Mouse (Mus musculus): Measurements from ENCODE around the gene Ticam1. TPM values are rescaled to one million over a fixed set of nuclear protein-coding genes. Genes with fewer than 3 reads are reported as not detected.

Gene Ticam1
- polyA plus RNA-seq, 1 experiment from 2014 or later: 5.7 TPM

DNA sequence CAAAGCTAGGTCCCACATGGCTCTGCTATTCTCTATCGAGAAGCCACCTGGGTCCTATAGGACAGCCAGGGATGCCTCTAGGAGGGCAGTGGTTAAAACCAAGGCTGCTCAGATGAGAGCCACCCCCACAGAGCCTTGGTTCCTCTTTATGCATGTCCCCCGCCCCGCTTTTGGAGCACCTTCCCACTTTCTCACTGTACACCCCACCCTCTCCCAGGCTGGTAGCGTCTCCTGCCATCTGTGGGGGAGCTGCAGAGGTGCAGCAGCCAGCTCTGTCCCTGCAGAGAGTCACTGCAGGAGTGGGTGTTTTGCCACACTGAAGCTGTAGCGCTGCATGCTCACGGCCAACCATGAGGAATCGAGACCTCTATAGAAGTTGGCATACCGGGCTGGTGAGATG lies 6.7 kb upstream of the Ticam1 start:
- H3K36me3 ChIP-seq (ENCODE audit: control insufficient read depth, insufficient read depth, low read length): peaks cover 51% of the 10 kb centered on the region
- WGBS: 85% methylated on average over 8 of the region's 8 CpGs
- ATAC-seq (ENCODE audit: low read depth): no peak
- no peaks in the 10 kb centered on the region for H3K27me3 ChIP-seq (ENCODE audit: control insufficient read depth, insufficient read depth, low read depth, low read length)
- H3K9ac ChIP-seq (ENCODE audit: low read length): no peak overlapping the region
- H3K27ac ChIP-seq (ENCODE audit: low read length): no peak overlapping the region
- H3K4me1 ChIP-seq (replicated peaks; ENCODE audit: control insufficient read depth, insufficient read depth, low read length): peaks cover 12% of the 10 kb centered on the region
- no peak overlapping the region for H3K4me2 ChIP-seq (ENCODE audit: low read depth, low read length)
- H3K4me3 ChIP-seq (ENCODE audit: low read length): no peak overlapping the region
- no peaks in the 10 kb centered on the region for H3K9me3 ChIP-seq (ENCODE audit: control insufficient read depth, low read length)

DNA sequence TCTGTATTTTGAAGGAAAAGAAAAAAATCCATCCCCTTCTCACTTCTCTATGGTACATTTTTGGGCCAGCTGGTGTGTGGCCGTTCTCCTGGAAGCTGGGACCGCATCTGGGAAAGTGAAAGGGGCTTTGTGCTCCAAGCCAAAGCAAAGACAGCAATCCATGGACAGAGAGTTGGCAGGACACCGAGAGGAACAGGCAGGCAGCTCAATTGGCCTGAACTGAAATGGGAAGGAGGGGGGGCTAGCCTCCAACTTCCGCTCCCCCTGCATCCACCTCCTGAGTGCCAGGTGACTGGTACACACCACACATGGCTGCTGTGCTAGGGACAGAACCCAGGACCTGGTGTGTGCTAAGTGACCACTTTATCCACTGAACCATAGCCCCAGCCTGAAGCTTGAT lies 6.2 kb upstream of the Ticam1 start:
- no peak for ATAC-seq (ENCODE audit: low read depth)
- H3K4me3 ChIP-seq (ENCODE audit: low read length): no peak overlapping the region
- H3K27me3 ChIP-seq (ENCODE audit: control insufficient read depth, insufficient read depth, low read depth, low read length): no peaks in the 10 kb centered on the region
- H3K9ac ChIP-seq (ENCODE audit: low read length): no peak overlapping the region
- no peak overlapping the region for H3K4me2 ChIP-seq (ENCODE audit: low read depth, low read length)
- peaks cover 51% of the 10 kb centered on the region for H3K36me3 ChIP-seq (ENCODE audit: control insufficient read depth, insufficient read depth, low read length)
- no peak overlapping the region for H3K27ac ChIP-seq (ENCODE audit: low read length)
- no peaks in the 10 kb centered on the region for H3K9me3 ChIP-seq (ENCODE audit: control insufficient read depth, low read length)
- WGBS: 85% methylated on average over 4 of the region's 4 CpGs
- H3K4me1 ChIP-seq (replicated peaks; ENCODE audit: control insufficient read depth, insufficient read depth, low read length): peaks cover 10% of the 10 kb centered on the region

DNA sequence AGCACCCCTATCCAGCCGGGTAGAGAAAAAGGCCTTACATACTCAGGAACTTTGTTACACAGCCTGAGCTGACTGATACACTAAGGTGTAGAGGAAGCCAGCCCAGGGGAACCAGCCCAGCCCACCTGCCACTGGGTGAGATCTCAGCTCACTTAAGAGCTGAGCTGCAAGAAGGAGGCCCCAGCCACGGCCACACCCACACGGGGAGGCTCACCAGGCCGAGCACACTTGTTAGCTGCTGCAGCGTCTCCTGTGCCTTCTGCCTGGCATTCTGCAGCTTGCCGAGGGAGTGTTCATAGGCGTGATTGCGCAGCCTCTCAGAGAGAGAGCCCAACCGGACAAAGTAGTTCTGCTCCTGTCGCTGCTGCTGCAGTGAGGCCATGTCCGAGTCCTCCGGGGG lies 4.6 kb upstream of the Ticam1 start:
- no peak for ATAC-seq (ENCODE audit: low read depth)
- H3K36me3 ChIP-seq (ENCODE audit: control insufficient read depth, insufficient read depth, low read length): peaks cover 44% of the 10 kb centered on the region
- H3K4me2 ChIP-seq (ENCODE audit: low read depth, low read length): no peak overlapping the region
- no peak overlapping the region for H3K27ac ChIP-seq (ENCODE audit: low read length)
- no peak overlapping the region for H3K9ac ChIP-seq (ENCODE audit: low read length)
- no peaks in the 10 kb centered on the region for H3K27me3 ChIP-seq (ENCODE audit: control insufficient read depth, insufficient read depth, low read depth, low read length)
- H3K4me3 ChIP-seq (ENCODE audit: low read length): no peak overlapping the region
- H3K9me3 ChIP-seq (ENCODE audit: control insufficient read depth, low read length): no peaks in the 10 kb centered on the region
- 88% methylated on average over 12 of the region's 12 CpGs for WGBS
- peaks cover 13% of the 10 kb centered on the region for H3K4me1 ChIP-seq (replicated peaks; ENCODE audit: control insufficient read depth, insufficient read depth, low read length)

DNA sequence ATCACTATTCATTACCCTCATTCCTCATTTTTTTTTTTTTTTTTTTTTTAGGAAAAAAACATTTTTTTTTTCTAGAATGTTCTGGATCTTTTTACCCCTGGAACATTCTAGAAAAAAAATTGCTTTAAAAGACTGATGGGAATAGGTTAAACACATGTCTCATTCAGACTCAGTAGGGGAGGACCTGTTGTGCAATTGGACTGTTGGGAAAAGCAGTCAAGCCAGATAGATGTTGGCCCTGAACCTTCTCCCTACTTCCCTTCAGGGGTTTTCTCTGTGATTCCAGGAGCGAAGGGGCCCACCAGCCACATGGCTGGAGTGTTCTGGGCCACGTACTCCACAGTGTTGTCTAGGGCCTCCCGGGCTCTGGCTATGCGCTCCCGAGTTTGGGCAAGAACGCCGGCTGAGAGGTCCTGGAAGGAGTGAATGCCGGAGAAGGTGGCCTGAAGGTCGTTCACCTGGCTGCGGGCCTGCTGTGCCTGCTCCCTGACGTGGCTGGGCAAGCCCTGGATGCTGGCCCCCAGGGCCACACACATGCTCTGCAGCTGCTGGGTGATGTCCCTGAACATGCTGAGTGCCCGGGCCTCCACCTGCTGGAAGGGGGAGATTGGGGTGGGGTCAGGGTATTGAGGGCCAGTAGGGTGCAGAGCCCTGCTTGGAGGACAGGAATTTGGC lies 3.0 kb upstream of the Ticam1 start:
- Histone ChIP-seq H3K27me3 (ENCODE audit: control insufficient read depth, insufficient read depth, low read depth, low read length) (no peaks in the 10 kb centered on the region), H3K9ac (ENCODE audit: low read length) (no peak overlapping the region), H3K4me1 (replicated peaks; ENCODE audit: control insufficient read depth, insufficient read depth, low read length) (peaks cover 16% of the 10 kb centered on the region), H3K36me3 (ENCODE audit: control insufficient read depth, insufficient read depth, low read length) (peaks cover 29% of the 10 kb centered on the region), H3K4me3 (ENCODE audit: low read length) (no peak overlapping the region), H3K9me3 (ENCODE audit: control insufficient read depth, low read length) (no peaks in the 10 kb centered on the region), H3K27ac (ENCODE audit: low read length) (no peak overlapping the region), H3K4me2 (ENCODE audit: low read depth, low read length) (no peak overlapping the region)
- 89% methylated on average over 12 of the region's 12 CpGs for WGBS
- ATAC-seq (ENCODE audit: low read depth): no peak

DNA sequence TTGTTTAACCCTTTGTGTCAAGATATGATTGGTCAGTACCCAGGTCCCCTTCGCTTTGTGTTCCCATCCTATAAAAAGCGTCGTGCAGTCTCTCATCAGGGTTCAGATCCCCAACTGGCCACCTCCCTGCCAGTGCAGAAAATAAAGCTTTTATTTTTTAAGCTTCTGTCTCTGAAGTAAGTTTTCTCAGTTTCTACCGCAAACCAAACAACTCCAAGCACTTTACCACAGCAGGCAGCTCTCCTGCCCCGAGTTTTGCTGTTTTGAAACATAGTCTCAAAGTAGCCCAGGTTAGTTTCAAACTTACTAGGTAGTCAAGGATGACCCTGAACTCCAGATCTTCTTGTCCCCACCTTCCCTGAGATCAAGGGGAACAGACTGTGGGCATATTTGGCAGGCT lies 1.8 kb upstream of the Ticam1 start:
- Histone ChIP-seq H3K9ac (ENCODE audit: low read length) (no peak overlapping the region), H3K4me2 (ENCODE audit: low read depth, low read length) (no peak overlapping the region), H3K27ac (ENCODE audit: low read length) (no peak overlapping the region), H3K27me3 (ENCODE audit: control insufficient read depth, insufficient read depth, low read depth, low read length) (no peaks in the 10 kb centered on the region), H3K9me3 (ENCODE audit: control insufficient read depth, low read length) (no peaks in the 10 kb centered on the region), H3K4me3 (ENCODE audit: low read length) (no peak overlapping the region), H3K36me3 (ENCODE audit: control insufficient read depth, insufficient read depth, low read length) (peaks cover 20% of the 10 kb centered on the region), H3K4me1 (replicated peaks; ENCODE audit: control insufficient read depth, insufficient read depth, low read length) (peaks cover 20% of the 10 kb centered on the region)
- WGBS: 89% methylated on average over 5 of the region's 5 CpGs
- ATAC-seq (ENCODE audit: low read depth): no peak

DNA sequence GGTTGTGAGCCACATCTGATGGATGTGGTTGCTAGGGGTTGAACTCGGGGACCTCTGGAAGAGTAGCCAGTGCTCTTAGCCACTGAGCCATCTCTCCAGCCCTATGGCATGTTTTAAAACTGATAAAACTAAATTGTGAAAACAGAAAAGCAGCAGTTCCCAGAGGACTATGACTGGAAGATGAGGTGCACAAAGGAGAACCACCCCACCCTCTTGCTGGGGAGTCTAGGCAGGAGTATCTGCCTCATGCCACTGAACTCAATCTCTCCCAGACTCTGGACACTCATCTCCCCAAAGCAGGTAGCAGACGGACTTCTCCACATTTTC lies 944 bp upstream of the Ticam1 start:
- Histone ChIP-seq H3K9ac (ENCODE audit: low read length) (no peak overlapping the region; the same call in 1 of the 2 replicates), H3K4me2 (ENCODE audit: low read depth, low read length) (peak overlapping the region; percentile 57), H3K9me3 (ENCODE audit: control insufficient read depth, low read length) (no peaks in the 10 kb centered on the region), H3K4me1 (replicated peaks; ENCODE audit: control insufficient read depth, insufficient read depth, low read length) (peaks cover 24% of the 10 kb centered on the region), H3K36me3 (ENCODE audit: control insufficient read depth, insufficient read depth, low read length) (peaks cover 18% of the 10 kb centered on the region), H3K27ac (ENCODE audit: low read length) (peak overlapping the region; percentile 89), H3K27me3 (ENCODE audit: control insufficient read depth, insufficient read depth, low read depth, low read length) (no peaks in the 10 kb centered on the region), H3K4me3 (ENCODE audit: low read length) (peak overlapping the region; percentile 69)
- no peak for ATAC-seq (ENCODE audit: low read depth)
- WGBS: 32% methylated on average over 2 of the region's 2 CpGs

DNA sequence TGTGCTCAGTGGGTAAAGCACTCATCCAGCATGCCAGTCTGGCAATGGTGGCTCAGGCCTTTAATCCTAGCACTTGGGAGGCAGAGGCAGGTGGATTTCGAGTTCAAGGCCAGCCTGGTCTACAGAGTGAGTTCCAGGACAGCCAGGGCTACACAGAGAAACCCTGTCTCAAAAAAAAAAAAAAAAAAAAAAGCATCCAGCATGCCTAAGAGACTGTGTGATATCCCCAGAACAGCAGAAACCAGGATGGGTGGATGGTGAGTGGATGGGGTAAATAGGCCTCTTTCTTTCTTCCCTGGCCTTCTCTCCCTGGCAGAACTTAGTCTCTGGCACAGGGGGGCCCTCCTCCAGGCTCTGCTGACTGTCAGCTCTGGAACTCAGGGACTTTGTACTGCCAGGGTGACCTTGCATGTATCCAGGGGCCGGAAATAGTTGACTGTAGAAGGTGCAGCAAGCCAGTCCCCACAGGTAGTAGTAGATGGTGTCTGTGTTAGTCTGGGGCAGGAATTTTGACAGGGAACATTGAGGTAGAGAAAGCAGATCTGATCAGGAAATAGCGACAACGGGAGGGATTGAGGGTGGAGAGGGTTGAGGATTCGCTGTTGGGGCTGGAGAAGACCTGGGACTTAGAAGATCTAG lies 625 bp downstream of the Ticam1 start:
- Histone ChIP-seq H3K27me3 (ENCODE audit: control insufficient read depth, insufficient read depth, low read depth, low read length) (no peaks in the 10 kb centered on the region), H3K36me3 (ENCODE audit: control insufficient read depth, insufficient read depth, low read length) (peaks cover 13% of the 10 kb centered on the region), H3K9me3 (ENCODE audit: control insufficient read depth, low read length) (no peaks in the 10 kb centered on the region), H3K4me2 (ENCODE audit: low read depth, low read length) (peak overlapping the region; percentile 70), H3K4me1 (replicated peaks; ENCODE audit: control insufficient read depth, insufficient read depth, low read length) (peaks cover 26% of the 10 kb centered on the region), H3K27ac (ENCODE audit: low read length) (peak overlapping the region; percentile 88), H3K4me3 (ENCODE audit: low read length) (peak overlapping the region; percentile 69), H3K9ac (ENCODE audit: low read length) (peak overlapping the region; percentile 83)
- 24% methylated on average over 5 of the region's 5 CpGs for WGBS
- peak; percentile 2 for ATAC-seq (ENCODE audit: low read depth)

DNA sequence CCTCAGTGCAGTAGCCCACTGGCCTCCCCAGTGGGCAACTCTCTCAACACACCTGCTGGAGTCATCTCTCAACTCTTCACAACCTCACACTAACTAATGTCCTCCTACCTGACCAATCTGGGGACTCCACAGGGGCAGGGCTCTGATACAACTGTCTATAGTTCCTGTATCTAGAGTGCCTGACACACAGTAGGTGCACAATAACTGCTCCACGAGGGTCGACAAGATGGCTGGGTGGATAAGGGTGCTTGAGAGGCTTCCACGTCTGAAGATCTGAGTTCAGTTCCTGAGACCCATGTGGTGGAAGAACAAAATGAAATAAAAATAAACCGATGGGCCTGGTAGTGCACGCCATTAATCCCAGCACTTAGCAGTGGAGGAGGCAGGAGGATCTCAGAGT lies 2.6 kb downstream of the Ticam1 start:
- Histone ChIP-seq H3K9me3 (ENCODE audit: control insufficient read depth, low read length) (no peaks in the 10 kb centered on the region), H3K4me3 (ENCODE audit: low read length) (no peak overlapping the region), H3K9ac (ENCODE audit: low read length) (no peak overlapping the region), H3K36me3 (ENCODE audit: control insufficient read depth, insufficient read depth, low read length) (peaks cover 6% of the 10 kb centered on the region; the same call in 1 of the 2 replicates), H3K27me3 (ENCODE audit: control insufficient read depth, insufficient read depth, low read depth, low read length) (no peaks in the 10 kb centered on the region), H3K4me2 (ENCODE audit: low read depth, low read length) (no peak overlapping the region), H3K4me1 (replicated peaks; ENCODE audit: control insufficient read depth, insufficient read depth, low read length) (peaks cover 26% of the 10 kb centered on the region), H3K27ac (ENCODE audit: low read length) (no peak overlapping the region)
- WGBS: 77% methylated on average over 5 of the region's 5 CpGs
- no peak for ATAC-seq (ENCODE audit: low read depth)

DNA sequence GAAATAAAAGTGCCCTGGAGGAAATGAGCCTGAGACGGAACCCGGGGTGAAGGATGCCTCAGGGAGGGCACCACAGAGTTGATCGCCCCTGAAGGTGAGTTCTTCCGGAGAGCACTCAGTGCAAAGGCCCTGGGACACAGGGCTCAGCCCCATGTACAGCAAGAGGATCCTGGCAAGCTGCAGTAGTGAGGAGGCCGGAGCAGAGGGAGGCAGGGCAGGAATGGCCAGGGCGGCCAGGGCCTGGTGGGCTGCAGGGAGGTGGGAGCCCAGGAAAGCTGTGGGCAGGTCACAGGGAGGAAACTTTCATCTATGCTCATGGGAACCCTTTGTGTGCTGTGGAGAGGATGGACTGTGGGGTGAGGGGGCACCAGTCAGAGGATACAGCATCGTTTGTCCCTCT lies 3.1 kb downstream of the Ticam1 start:
- no peaks in the 10 kb centered on the region for H3K27me3 ChIP-seq (ENCODE audit: control insufficient read depth, insufficient read depth, low read depth, low read length)
- ATAC-seq (ENCODE audit: low read depth): no peak
- no peak overlapping the region for H3K4me2 ChIP-seq (ENCODE audit: low read depth, low read length)
- peaks cover 26% of the 10 kb centered on the region for H3K4me1 ChIP-seq (replicated peaks; ENCODE audit: control insufficient read depth, insufficient read depth, low read length)
- 73% methylated on average over 7 of the region's 7 CpGs for WGBS
- H3K9ac ChIP-seq (ENCODE audit: low read length): peak overlapping the region; percentile 9; the same call in 1 of the 2 replicates
- H3K36me3 ChIP-seq (ENCODE audit: control insufficient read depth, insufficient read depth, low read length): peaks cover 6% of the 10 kb centered on the region; the same call in 1 of the 2 replicates
- H3K4me3 ChIP-seq (ENCODE audit: low read length): no peak overlapping the region
- no peaks in the 10 kb centered on the region for H3K9me3 ChIP-seq (ENCODE audit: control insufficient read depth, low read length)
- H3K27ac ChIP-seq (ENCODE audit: low read length): no peak overlapping the region
